Mouse (Mus musculus) bone marrow macrophage, adult 2 months (primary cell): ENCODE data around the gene Pak6. TPM values are rescaled to one million over a fixed set of nuclear protein-coding genes. Genes with fewer than 3 reads are reported as not detected.

ENCODE experiments used
- H3K27ac ChIP-seq: 2 replicates; pipeline ENCODE4 v1.5.1; 2012; ENCODE audit warnings: low read depth, low read length; ENCODE audit not compliant: insufficient read depth
- H3K4me1 ChIP-seq: 2 replicates; pipeline ENCODE4 v1.6.1; 2012; ENCODE audit warnings: low read length; ENCODE audit not compliant: control insufficient read depth, insufficient read depth
- H3K4me3 ChIP-seq: 2 replicates; pipeline ENCODE4 v1.5.1; 2012; ENCODE audit warnings: mild to moderate bottlenecking, low read length, moderate library complexity; ENCODE audit not compliant: insufficient read depth
- CTCF ChIP-seq: IDR thresholded peaks from 2 replicates; pipeline ENCODE4 v1.5.1; 2012; ENCODE audit warnings: low read depth, mild to moderate bottlenecking, low read length, moderate library complexity
- POLR2A ChIP-seq: IDR thresholded peaks from 2 replicates; pipeline ENCODE4 v1.6.1; 2012; ENCODE audit warnings: mild to moderate bottlenecking, low read depth, low read length, borderline replicate concordance
- polyA plus RNA-seq: library from polyadenylated mRNA; stranded (reverse); fragments of >200 nt; gene quantifications from 2 replicates; pipeline ENCODE4 v1.2.4, GENCODE M21; 2012; ENCODE audit not compliant: missing spikeins, insufficient read depth, insufficient read length

The Pak6 gene
- polyA plus RNA-seq, 1 experiment = not detected

- TF ChIP-seq CTCF (peak; percentile 64), POLR2A (no peak)
- H3K27ac ChIP-seq = no peak overlapping the region
These were observed 32.7 kb downstream of the Pak6 start for GRCm38 (mm10) chr2:118695677-118696232.

GRCm38 (mm10) chr2:118696451-118697308 lies 33.6 kb downstream of the Pak6 start:
- H3K4me1 ChIP-seq = peaks cover 4% of the 10 kb centered on the region; the same call in 1 of the 2 replicates
- H3K4me3 ChIP-seq = no peak overlapping the region
- no peak for TF ChIP-seq POLR2A
- TF ChIP-seq CTCF = no peak

More at GRCm38 (mm10) chr2:118695677-118696232, 32.7 kb downstream of the Pak6 start:
- peaks cover 4% of the 10 kb centered on the region; the same call in 1 of the 2 replicates for H3K4me1 ChIP-seq
- no peak overlapping the region for H3K4me3 ChIP-seq

GRCm38 (mm10) chr2:118697311-118697877 lies 34.3 kb downstream of the Pak6 start:
- TF ChIP-seq CTCF = no peak
- no peak for TF ChIP-seq POLR2A
- Histone ChIP-seq H3K27ac (no peak overlapping the region), H3K4me3 (no peak overlapping the region), H3K4me1 (peaks cover 4% of the 10 kb centered on the region; the same call in 1 of the 2 replicates)

More at GRCm38 (mm10) chr2:118696451-118697308, 33.6 kb downstream of the Pak6 start:
- H3K27ac ChIP-seq = no peak overlapping the region

GRCm38 (mm10) chr2:118697955-118698354 lies 34.9 kb downstream of the Pak6 start:
- TF ChIP-seq CTCF = no peak
- TF ChIP-seq POLR2A = no peak
- Histone ChIP-seq H3K27ac (no peak overlapping the region), H3K4me1 (peaks cover 4% of the 10 kb centered on the region; the same call in 1 of the 2 replicates), H3K4me3 (no peak overlapping the region)

- TF ChIP-seq CTCF (peak; percentile 84), POLR2A (no peak)
- Histone ChIP-seq H3K4me1 (peaks cover 4% of the 10 kb centered on the region; the same call in 1 of the 2 replicates), H3K4me3 (peak overlapping the region; percentile 21; the same call in 1 of the 2 replicates), H3K27ac (no peak overlapping the region)
These were observed 37.3 kb downstream of the Pak6 start for GRCm38 (mm10) chr2:118700179-118701062.

GRCm38 (mm10) chr2:118701161-118701560 lies 38.1 kb downstream of the Pak6 start:
- Histone ChIP-seq H3K4me1 (peaks cover 4% of the 10 kb centered on the region; the same call in 1 of the 2 replicates), H3K4me3 (no peak overlapping the region), H3K27ac (no peak overlapping the region)
- TF ChIP-seq CTCF (no peak), POLR2A (no peak)

- Histone ChIP-seq H3K4me3 (peak overlapping the region; percentile 40), H3K27ac (no peak overlapping the region), H3K4me1 (no peaks in the 10 kb centered on the region)
- TF ChIP-seq POLR2A = no peak
- TF ChIP-seq CTCF = no peak
These were observed 39.1 kb downstream of the Pak6 start for GRCm38 (mm10) chr2:118701971-118702882.

- H3K27ac ChIP-seq = no peak overlapping the region
- peak overlapping the region; percentile 40 for H3K4me3 ChIP-seq
- TF ChIP-seq POLR2A (no peak), CTCF (no peak)
- no peaks in the 10 kb centered on the region for H3K4me1 ChIP-seq
These were observed 40.0 kb downstream of the Pak6 start for GRCm38 (mm10) chr2:118702883-118703761.
